Mouse (Mus musculus) erythroblast, adult 5-6 weeks (primary cell): ENCODE data around the gene Cpne5. TPM values are rescaled to one million over a fixed set of nuclear protein-coding genes. Genes with fewer than 3 reads are reported as not detected.
"Not testable (repeated sequence)": the region's sequence is repeated elsewhere in the genome, so short reads cannot be mapped to it uniquely, and the experiment has no call there.

ENCODE experiments used
- ATAC-seq: replicated peaks from 2 replicates; pipeline ENCODE4 v1.8.0; 2016; ENCODE audit warnings: moderate number of reproducible peaks, mild to moderate bottlenecking, moderate TSS enrichment, inconsistent platforms; ENCODE audit not compliant: poor library complexity, low FRiP score, severe bottlenecking
- total RNA-seq, 2 experiments: library from RNA; stranded (forward) in 1 of 2; stranded (reverse) in 1 of 2; fragments of 150-400 nt in 1 of 2; fragments of 200-764, 138-1000 nt in 1 of 2; gene quantifications; 2 replicates each; pipeline versions ENCODE4 v1.2.3 to v1.2.4; 2015 to 2017; ENCODE audit warnings: low replicate concordance in 2 of 2

Cpne5 gene
- total RNA-seq, 2 experiments from 2014 or later, result 0.26 TPM; not detected in 1

GRCm38 (mm10) chr17:29149766-29150165, 88.2 kb downstream of the Cpne5 start:
- ATAC-seq, result no peak

DNA sequence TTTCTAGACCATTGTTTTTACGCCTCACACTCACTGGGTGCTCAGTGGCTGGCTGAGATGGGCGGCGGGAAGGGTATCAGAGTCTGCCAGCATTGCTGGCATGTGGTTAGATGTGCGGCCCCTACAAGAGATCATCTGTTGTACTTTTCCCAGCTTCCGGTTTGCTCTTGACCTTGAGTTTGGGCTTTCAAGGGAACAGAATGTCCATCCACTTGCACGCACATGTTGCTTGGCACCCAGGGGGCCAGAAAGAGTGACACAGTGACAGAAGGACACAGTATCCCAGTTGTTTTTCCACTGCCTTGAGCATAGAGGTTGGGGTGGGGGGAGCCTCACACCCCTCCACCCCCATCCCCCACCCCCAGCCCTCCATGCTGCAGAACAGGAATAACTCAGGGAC, 90.2 kb downstream of the Cpne5 start:
- ATAC-seq, result no peak

DNA sequence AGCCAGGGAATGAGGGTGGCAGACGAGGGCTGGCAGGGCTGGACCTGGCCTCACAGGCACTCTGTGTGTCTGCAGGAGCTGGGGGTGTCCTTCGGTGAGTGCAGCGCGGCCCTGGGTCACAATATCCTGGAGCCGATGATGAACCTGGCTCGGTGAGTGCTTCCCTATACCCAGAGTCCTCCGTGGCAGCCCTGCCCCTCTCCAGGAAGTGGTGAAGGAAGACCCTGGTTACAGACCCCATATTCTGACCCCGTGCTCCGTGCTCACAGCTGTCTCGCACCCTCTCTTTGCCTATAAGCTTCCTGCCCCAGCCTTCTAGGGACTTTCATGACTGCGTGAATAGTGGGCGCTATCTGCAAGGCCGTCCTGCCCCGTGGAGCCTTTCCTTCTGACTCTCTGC, 90.7 kb downstream of the Cpne5 start:
- no peak for ATAC-seq

DNA sequence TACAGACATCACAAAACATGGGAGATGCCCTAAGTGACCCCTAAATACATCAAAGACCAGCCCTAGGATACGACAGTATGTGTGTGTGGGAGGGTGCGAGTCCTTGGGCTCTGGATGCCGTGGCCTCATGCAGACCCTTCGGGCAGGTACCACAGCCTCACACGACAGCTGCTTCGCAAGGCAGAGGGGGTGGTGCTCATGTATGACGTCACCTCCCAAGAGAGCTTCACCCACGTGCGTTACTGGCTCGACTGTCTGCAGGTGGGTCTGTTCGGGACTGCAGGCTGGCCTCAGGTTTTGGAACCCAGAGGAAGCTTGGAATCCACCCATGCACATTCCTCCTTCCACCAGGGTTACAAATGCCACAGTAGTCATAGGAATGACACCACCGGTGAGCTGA, 92.9 kb downstream of the Cpne5 start:
- ATAC-seq, result no peak

GRCm38 (mm10) chr17:29143266-29143665, 94.7 kb downstream of the Cpne5 start:
- no peak for ATAC-seq

- ATAC-seq, result no peak
Observed at GRCm38 (mm10) chr17:29141577-29141976, 96.4 kb downstream of the Cpne5 start.

GRCm38 (mm10) chr17:29137906-29138305, 100.1 kb downstream of the Cpne5 start:
- ATAC-seq, result no peak

GRCm38 (mm10) chr17:29136236-29136635, 101.7 kb downstream of the Cpne5 start:
- ATAC-seq, result no peak

DNA sequence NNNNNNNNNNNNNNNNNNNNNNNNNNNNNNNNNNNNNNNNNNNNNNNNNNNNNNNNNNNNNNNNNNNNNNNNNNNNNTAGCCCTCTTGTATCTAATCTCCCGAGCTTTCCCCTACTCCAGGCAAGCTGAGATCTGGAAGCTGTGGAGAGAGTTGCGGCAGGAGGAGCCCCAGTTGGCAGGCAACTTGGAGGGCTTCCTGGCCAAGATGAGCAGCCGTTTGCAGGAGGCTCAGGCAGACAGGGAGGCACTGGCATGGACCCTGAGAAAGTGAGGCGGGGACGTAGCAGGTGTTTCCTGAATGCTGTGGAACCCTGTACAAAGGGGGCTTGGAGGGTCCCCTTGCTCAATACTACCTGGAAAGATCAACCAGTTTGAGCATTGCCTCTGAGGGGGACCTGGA, 102.9 kb downstream of the Cpne5 start:
- no peak for ATAC-seq

DNA sequence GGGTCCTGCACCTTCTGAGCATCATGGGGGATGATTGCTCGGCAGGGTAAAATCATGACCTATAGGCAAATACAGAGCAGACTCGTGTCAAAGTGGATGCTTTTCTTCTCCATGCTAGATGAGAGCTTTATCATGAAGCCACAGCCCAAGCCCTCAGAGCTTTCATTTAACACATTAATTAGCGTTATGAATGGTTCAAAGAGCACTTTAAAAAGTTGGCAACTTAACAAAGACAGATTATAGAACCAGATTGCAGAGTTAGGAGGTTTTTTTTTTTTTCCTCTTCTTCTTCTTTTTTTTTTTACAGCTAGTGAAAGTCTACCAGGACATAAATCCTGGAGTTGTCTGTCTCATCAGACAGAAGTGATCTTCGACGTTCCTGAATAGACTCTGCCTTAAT, 108.6 kb downstream of the Cpne5 start:
- no peak for ATAC-seq

DNA sequence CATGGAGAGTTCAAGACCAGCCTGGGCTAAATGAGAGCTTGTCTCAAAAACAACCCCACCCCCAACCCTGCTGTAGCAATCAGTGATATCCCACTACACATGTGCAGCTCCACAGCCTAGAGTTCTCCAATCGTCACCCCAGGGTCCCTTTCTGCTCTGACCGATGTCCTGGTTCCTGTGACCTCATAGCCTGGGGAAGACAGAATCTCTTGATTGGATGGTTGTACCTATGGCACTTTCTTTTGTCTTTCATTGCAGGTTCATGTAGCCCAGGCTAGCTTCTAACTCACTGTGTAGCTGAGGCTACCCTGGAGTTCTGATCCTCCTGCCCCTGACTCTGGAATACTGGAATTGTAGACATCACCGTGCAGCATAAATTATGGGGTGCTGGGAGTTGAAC, 111.4 kb downstream of the Cpne5 start:
- no peak for ATAC-seq

DNA sequence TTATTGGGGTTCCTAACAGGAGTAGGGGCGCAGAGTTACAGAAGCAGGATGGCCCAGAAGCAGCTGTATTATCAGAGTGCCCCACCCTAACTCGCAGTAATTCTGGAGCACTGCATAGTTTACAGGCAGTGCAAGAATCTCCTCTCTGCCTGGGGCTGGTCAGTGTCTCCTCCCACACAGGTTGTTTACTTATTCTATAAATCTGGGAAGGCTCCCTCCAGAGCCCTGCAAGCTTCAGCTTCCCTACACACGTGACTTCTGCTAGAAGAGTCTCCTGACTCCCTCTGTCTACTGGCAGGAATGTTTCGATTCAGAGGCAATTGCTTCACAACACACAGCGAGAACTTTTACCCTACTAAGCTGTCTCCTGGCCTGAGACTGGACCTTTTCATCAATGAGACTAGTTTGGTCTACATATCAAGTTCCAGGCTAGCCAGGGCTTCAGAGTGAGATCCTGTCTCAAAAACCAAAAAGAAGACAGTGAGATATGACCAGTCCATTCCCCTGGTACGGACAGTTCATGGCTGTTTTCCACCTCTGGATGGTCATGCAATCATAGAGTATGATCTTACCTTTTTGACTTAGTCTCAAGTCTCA, 114.3 kb downstream of the Cpne5 start:
- no peak for ATAC-seq

- ATAC-seq, result no peak
Observed at GRCm38 (mm10) chr17:29122817-29123216, 115.2 kb downstream of the Cpne5 start.

DNA sequence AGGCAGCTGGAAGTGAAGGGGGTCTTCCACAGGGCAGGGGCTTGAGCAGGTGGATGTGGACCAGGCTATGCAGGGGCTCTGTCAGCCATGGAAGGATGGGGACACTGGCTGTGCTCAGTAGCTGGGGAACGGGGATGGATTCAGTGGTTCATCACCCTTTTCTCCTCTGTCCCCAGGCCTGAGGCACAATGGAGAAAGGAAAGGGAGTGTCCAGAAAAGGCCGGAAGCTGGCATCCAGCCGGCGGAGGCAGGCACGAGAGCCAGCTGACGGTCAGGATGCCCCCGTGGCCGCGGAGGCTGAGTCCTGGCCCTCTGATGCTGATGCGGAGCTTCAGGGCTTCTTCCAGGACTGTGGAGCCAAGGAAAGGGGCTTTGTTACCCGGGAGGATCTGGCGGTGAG, 117.3 kb downstream of the Cpne5 start:
- ATAC-seq, result no peak

DNA sequence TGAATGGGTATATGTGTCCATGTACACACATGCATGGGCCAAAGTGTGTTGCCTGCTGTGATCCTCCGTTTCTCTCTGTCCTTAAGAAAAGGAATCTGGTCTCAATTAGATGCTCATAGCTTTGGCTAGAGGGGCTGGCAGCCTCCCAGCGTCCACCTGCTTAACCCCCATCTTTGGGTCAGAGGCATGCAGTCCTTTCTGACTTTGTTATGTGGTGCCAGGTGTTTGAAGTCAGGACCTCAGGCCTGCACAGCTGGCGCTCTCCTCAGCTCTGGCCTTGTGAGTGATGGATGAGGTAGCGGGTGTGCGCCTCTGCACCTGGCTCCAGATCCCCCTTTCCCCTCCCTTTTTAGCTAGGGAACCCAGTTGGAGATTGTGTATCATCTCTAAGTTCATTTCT, 119.9 kb downstream of the Cpne5 start:
- ATAC-seq, result no peak

- ATAC-seq, result no peak
Observed at GRCm38 (mm10) chr17:29117006-29117648, 120.8 kb downstream of the Cpne5 start.

GRCm38 (mm10) chr17:29116023-29116422, 121.9 kb downstream of the Cpne5 start:
- ATAC-seq, result no peak

DNA sequence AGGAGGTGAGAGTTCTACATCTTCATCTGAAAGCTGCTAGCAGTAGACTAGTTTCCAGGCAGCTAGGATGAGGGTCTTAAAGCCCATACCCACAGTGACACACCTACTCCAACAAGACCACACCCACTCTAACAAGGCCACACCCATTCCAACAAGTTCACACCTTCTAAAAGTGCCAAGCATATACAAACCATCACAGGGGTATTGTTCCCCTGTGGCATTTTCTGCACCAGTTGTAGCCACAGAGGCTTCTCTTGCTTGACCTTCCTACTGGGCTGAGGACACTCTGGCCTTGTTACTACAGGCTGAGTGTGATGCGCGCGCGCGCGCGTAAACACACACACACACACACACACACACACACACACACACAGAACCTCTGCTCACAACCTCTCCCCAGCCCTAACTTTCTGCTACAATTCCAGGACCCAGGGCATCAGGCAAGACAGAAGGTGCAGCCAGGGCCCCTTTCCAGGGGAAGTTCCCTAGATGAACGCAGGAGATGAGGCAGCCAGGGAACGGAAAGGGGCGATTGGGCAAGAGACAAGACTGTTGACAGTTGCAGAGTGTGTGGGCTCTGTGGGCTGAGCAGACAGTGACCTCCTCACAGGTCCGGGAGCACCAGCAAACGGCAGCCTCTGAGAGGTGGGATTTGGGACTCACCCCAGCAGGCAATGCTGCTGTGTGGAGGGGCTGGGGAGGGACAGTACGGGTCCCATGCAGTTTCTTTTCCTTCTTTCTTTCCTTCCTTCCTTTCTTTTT, 124.2 kb downstream of the Cpne5 start, which contains the start of gene Rab44:
Gene Rab44 (plus strand): TSS at position 555 of the 762 bp plus-strand sequence.
- ATAC-seq, result no peak

DNA sequence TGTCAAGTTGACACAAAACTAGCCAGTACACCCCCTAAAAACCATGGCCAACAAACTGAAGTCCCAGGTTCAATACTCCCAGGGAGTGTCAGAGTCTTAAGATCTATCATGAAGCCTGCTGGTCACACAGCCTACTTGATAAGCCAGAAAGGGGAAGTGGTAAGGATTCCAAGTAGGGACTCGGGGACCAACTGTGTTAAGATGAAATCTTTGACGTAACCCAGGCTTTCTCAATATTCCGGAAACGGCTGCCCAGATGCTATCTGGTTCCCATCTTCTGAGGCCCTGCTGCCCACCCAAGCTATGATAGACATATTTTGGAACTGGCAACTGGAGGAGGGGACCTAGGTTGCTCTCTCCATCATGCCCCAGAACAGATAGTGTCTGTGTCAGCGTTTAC, 126.6 kb downstream of the Cpne5 start:
- ATAC-seq, result no peak

GRCm38 (mm10) chr17:29110356-29110755, 127.6 kb downstream of the Cpne5 start:
- not testable (repeated sequence) for ATAC-seq
